Mouse (Mus musculus): ENCODE results near the gene H2-DMb2.

- no peak for TF ChIP-seq POLR2A (IDR thresholded peaks at IDR 0.05; ENCODE audit: insufficient read depth, low read depth, low read length)
- TF ChIP-seq CTCF (IDR thresholded peaks at IDR 0.05), result no peak
- no peak for TF ChIP-seq EP300 (IDR thresholded peaks at IDR 0.05; ENCODE audit: insufficient read depth, low read depth, low read length)
Measured at GRCm38 (mm10) chr17:34106555-34106954, 36.6 kb upstream of the H2-DMb2 start.
